Mouse (Mus musculus): ENCODE results near the gene Gm14288. TPM values are rescaled to one million over a fixed set of nuclear protein-coding genes. Genes with fewer than 3 reads are reported as not detected.
"Not testable (repeated sequence)": the region's sequence is repeated elsewhere in the genome, so short reads cannot be mapped to it uniquely, and the experiment has no call there.

Gm14288 gene
- 10 to 100 TPM in 2 of 4 experiments, 1 to 10 TPM in 2; 1.4 to 13.3 (median 10.3) TPM for total RNA-seq (2022)

DNA sequence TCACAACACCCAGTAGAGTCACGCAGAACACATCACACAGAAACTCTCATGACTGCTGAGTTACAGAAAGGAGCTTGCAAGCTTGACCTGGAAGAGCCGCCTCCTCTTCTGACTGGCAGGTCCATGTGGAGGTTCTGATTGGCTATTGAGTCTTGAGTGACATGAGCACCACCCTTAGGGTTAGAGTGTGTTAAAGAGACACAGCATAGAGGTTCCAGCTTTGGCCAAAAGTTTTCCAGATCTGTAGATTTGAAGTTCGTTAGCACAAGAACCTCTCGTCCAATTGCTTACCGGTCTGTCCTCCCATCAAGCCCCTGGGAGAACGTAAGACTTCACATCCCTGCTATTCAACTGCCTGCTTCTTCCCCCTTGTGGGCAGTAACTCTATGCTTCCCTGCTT, at the start of gene Gm14288:
Gm14288 (minus strand) TSS at position 101 of the 400 bp plus-strand sequence.
- not testable (repeated sequence) for DNase-seq (ENCODE audit: low spot score in 2 of 2)

DNA sequence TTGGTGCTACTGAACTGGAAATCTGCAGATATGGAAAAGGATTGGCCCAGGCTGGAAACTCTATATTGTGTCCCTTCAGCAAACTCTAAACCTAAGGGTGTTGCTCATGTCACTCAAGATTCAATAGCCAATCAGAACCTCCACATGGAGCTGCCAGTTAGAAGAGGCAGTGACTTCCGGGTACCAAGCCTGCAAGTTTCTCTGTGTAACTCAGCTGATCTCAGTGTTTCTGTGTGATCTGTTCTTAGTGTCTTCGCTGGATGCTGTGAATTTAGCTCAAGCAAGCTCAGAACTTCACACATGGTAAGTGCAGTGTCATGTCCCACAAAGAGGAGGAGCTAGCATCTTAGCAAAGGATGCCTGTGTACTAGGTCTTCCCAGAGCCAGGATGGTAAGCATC, 59.7 kb downstream of the Gm14288 start, which contains the start of gene Gm2007:
Gm2007 (plus strand) TSS at position 301 of the 400 bp plus-strand sequence.
- DNase-seq (ENCODE audit: low spot score in 2 of 2), result not testable (repeated sequence)

Other genes with a start within 250 kb of the Gm14288 start
- gene Gm11007, start 157.1 kb downstream of the Gm14288 start, total RNA-seq (2022), result not detected
- 10 to 100 TPM in 1 of 4 experiments, 1 to 10 TPM in 2, not detected in 1; 6.6 to 10.3 (median 7.4) TPM for gene Zfp969, start 97.4 kb downstream of the Gm14288 start, total RNA-seq (2022)
- gene Gm2007, start 59.6 kb downstream of the Gm14288 start, total RNA-seq (2022), result not detected
- gene Gm6710, start 68.1 kb upstream of the Gm14288 start, total RNA-seq (2022), result 10 to 100 TPM; 10.5 to 18.2 (median 15.5) TPM
- gene Zfp966, start 130.0 kb upstream of the Gm14288 start, total RNA-seq (2022), result 1 to 10 TPM; 5.4 to 6.6 (median 5.6) TPM
- 10 to 100 TPM; 19.9 to 27.3 (median 21.7) TPM for gene Gm2026, start 164.2 kb upstream of the Gm14288 start, total RNA-seq (2022)

Measured in gastrocnemius, adult 8-10 months (tissue).